Mouse (Mus musculus) adrenal gland, postnatal 14 days (tissue): ENCODE measurements at regions not wholly inside any gene's neighbourhood (a gene's known extent, or its start where the extent isn't known, plus 50 kb on each side); places are given as distances from the start of the nearest gene placed in this dataset.
A peak's percentile ranks its signal among the peaks of the same experiment; 100 is the strongest.

ENCODE experiments used
- DNase-seq: peaks from one replicate; pipeline ENCODE4 v3.0.0; 2021; ENCODE audit warnings: mixed read lengths

GRCm38 (mm10) chr17:79282771-79283170 is 72.1 kb downstream of the Cdc42ep3 start:
- no peak for DNase-seq

DNA sequence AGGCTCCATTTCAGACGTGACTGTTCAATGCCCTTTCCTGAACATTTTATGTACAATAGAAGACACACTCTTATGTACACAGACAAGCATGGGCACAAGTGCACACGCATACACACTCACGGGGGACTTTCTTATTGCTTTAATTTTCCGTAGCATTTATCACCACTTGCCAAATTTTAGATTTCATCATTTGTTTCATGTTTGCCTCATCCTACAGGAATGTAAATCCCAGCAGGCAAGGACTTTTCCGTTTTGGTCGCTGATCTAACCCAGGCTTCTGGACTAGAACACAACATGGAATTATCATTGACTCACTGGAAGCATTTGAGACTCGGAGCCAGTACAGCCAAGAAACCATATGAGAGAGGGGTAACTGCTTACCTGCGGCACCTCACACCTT is 81.3 kb downstream of the Cdc42ep3 start:
- no peak for DNase-seq

- DNase-seq, result no peak
Observed at GRCm38 (mm10) chr17:79259691-79260090, 95.2 kb downstream of the Cdc42ep3 start.

- no peak for DNase-seq
Observed at GRCm38 (mm10) chr17:79246962-79247902, 107.7 kb downstream of the Cdc42ep3 start.

- DNase-seq, result no peak
Observed at GRCm38 (mm10) chr17:79244121-79244520, 110.8 kb downstream of the Cdc42ep3 start.

DNA sequence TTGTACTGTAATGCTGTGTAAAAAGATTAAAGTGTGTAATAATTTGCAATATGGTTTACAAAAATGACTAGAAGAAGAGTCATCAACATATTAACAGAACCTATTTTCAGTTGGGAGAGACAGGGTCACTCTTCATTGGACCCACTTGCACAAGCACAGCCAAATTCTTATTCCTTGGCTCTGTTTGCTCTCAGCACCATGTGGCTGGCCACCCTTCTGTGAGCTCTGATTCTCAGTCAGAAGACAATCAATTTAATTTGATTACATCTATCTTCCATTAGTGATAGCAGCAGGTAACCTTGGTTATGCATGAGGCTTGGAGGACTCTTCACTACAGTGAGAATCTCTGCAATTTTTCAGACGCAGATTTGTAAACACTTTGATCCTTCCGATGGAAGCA is 111.5 kb downstream of the Cdc42ep3 start:
- no peak for DNase-seq

- DNase-seq, result no peak
Observed at GRCm38 (mm10) chr17:79241489-79241888, 113.4 kb downstream of the Cdc42ep3 start.

GRCm38 (mm10) chr17:79236244-79236781 is 118.6 kb downstream of the Cdc42ep3 start:
- DNase-seq, result no peak

DNA sequence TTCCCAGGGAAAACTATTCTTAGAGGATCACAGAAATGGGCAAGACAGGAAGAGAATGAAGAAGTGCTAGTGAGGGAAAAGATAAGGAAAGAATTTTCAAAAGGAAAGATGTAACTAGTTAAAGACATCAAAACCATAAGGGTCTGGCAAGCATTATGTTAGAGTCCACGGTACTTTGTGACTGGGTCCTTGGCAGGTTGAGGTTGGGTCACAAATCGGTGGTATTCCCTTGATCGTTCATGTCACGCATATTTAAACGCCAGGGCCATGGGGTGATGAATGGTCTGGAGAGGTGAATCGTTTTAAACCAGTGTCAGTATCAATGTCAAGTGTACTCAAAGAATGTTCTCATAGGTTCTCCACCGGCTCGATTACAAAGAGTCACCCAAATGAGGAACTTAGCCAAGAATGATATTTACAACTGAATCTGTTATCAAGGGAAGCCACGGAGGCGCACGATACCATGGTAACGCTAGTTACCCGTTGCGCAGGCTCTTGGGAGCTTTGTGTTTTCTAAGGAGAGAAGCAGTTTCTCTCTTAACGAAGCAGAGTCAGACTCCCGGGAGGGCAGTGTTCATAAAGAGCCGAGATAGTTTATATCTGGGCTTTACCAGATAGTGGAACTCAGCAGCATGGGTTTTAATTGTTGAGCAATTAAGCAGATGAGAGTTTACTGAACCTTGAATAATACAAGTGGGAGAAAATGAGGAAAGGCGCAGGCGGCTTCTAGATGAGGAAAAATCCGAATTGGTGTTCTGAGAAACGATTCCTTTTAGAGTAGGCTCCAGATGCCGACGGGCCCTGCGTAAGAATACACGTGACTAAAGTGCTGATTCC is 124.0 kb downstream of the Cdc42ep3 start:
- DNase-seq, result peak; percentile 10

DNA sequence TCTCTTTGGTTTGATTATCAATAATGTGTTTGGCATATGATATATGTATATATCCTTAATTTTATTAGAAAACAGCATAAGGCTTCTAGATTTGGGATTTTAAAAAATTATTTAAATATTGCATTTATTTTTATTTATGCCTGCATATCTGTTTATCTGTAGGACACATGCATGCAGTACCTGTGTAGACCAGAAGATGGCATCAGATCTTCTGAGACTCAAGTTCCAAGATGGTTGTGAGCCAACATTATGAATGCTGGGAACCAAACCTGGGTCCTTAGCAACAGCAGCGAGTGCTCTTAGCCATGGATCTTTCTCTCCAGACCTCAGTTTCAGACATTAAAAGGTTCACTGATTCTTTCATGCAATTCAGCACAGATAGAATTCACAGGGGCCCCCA is 148.3 kb downstream of the Cdc42ep3 start:
- DNase-seq, result no peak

DNA sequence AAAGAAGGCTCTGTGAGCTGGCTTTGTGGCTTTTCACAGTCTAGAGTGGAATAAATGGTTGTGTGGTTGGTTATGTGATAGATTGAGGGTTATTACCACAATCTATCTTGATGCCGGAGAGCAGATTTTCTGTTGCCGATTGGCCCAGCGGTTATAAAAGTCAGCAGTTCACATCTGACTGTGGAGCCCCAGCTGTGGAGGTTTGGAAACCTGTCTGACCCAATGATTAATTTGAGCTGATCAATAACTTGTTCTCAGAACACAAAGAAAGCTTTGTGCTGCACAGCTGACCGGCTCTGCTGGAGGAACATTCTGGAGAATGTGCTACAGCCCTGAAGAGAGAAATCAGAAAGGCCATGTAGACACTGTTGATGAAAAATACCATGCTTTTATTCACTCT is 148.8 kb downstream of the Cdc42ep3 start:
- no peak for DNase-seq

DNA sequence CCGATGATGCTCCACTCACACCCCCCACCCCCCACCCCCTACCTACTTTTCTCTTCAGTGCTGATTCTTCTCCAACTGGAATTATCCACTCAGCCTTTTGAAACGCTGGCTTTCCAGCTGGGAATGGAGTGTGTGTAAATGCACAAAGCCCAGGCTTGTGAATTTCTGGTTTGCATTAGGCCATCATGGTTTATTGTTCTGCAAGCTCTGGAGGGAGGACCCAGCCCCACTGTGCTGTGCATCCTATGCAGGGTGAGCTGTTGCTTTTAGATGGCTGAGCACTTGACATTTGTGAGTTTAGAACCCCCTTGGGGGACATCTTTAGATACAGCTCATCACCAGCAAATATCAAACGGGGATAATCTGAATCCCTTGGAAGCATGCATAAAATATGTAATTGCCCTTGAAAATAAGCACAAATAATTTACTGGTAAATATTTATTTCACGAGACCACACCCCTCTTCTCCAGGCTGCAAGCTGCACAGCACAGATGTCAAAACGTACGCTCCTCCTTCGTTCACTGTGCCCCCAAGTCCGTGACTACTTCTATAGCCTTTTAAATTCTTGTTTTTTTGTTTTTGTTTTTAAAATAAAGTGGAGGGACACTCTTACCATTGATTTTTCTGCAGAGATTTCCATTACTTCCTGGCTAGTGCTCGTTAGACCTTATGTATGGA is 148.2 kb downstream of the Qpct start:
- no peak for DNase-seq

GRCm38 (mm10) chr17:79191871-79192373 is 140.2 kb downstream of the Qpct start:
- DNase-seq, result no peak

DNA sequence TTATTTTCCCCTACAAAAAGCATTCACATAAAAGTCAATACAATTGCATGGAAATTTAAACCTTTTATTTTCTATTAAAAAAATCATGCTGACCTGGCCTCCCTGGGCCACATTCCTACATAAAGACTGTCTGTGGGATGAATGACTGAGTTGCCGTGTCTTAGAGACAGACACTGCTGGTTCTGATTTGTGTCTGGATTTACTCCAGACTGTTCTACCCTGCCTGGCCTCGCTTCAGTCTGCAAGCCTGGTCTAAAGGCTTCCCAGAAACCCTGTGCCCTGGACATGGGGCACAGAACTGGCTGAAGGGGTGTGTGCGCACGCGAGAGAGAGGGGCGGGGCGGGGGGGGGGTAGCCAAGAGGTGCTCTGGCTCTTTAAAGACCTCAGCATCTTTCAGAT is 136.6 kb downstream of the Qpct start:
- no peak for DNase-seq

GRCm38 (mm10) chr17:79180277-79181130 is 128.8 kb downstream of the Qpct start:
- DNase-seq, result no peak

DNA sequence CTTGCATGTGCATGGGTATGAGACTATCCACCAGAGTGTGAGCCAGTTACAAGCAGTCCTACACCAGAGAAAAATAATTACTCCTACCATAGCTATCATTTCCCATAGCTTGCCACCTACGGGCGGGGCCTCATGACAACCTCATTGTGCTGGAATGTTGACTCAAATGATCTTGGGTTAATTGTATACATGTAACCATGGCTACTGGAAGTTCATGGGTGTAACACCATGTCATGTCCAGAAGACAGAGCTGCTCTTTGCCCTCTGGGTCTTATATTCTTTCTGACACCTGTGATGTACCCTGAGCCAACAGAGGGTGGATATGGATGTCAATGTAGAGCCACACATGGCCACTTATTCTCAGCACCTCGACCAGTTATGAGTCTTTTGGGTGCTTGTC is 125.6 kb downstream of the Qpct start:
- no peak for DNase-seq

DNA sequence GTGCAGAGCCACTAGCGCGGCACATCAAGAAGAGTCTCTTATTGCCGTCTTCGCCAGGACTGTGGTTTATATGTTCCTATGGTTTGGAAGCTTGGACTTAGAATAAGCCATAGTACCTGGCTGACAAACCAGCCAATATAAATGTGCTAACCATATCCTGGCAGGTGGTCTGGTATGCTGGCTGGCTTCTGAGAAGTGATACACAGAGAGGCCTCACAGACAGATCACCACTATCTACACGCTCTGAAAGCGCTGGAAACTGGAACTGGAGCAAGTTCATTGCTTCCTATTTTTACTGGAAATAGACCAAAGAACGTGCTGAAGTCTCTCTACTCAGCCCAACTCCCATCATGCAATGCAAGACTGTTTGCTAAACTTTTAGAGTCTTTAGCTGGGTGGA is 124.7 kb downstream of the Qpct start:
- DNase-seq, result no peak

- DNase-seq, result no peak
Observed at GRCm38 (mm10) chr17:79175381-79175780, 123.7 kb downstream of the Qpct start.

DNA sequence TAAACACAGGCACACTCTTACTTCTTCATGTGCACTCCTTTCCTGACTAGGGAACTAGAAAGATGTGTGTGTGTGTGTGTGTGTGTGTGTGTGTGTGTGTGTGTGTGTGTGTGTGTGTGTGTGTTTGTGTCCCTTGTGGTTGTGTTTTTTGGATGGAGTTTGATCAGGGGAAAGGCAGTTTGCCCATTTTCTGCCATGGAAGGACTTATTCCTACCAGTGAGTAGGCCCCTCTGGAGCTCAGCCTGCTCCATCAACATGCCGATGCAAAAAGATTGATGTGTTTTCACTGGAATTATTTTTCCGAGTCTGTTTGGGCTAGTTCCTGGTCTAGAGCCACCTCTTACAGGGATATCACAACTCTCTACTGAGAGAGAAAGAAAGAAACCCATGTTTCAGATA is 120.6 kb downstream of the Qpct start:
- DNase-seq, result no peak

DNA sequence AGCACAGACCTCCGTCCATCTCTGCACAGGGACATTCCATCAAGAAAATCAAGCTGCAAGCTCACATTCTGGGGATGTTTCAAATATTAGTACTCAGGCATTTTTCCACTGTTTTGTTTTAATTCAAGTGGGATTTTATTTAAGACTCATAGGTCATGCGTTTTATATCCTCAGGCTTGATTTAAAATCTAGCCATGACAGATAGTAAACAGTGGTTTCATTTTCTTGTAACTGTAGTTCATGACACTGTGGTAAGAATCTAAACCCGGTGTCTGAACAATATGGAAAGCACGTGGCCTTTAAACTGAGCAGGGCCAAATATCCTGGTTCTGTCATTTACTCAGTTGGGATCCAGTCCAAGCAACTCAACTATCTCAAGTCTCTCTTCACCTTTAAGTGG is 119.0 kb downstream of the Qpct start:
- no peak for DNase-seq

DNA sequence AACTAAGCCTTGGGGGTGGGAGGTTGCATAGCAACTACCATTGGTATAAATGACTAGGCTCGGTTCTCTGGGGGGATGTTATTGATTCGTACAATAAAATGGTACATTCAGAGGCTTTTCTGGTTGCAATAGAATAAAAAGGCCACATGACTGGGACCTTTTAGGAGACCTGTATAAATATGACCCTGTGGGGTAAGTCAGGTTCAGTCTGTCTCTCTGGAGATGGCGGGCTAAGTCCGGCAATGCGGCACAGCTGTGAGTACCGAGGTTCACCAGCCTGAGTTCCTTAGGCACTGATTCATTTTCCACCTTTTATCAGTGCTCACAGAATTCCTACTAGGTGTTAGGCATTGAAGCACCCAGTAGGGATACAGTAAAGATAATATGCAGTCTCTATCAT is 115.5 kb downstream of the Qpct start:
- no peak for DNase-seq
